ENCODE assay signal across 9 mouse cellular contexts in the genomic region with DNA sequence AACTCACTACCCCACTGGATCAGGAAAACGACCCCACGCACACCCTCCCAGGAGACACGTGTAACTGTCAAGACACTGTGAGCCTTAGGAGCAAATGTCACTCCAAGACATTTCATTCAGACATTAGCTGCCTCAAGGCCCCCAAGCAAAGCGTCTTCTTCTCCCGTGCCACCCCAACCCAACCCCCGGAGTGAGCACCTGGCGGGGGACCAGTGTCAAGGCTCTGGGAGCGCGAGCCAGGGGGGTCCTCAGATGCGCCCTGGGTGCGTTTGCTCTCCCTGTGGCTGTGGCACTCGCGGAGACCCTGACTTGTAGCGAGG. TPM values are rescaled to one million over a fixed set of nuclear protein-coding genes. Genes with fewer than 3 reads are reported as not detected.
DNase-seq lines count a peak whose midpoint lies in the region; ATAC-seq and TF ChIP-seq lines count a peak whose summit lies in the region.
"Had no signal": no experiment of that assay in that cellular context is flagged by ENCODE, and none has a peak within 500 bp of the region (broad histone marks: within the 10 kb centered on the region; RNA-seq: fewer than 3 reads in every experiment).

No protein-coding gene starts in this region.

- H3K9me3 ChIP-seq in lung, embryonic 16.5 days (ENCODE audit: control insufficient read depth, low read length) = no peaks in the 10 kb centered on the region
- no peaks in the 10 kb centered on the region for H3K9me3 ChIP-seq in hindbrain, embryonic 15.5 days
- H3K9me3 ChIP-seq in midbrain, embryonic 14.5 days (ENCODE audit: control insufficient read depth, low read length) = no peaks in the 10 kb centered on the region
- H3K9me3 ChIP-seq: megakaryocyte, embryonic 14.5 days had no signal

- TF ChIP-seq POLR2A in embryonic fibroblast, embryonic 13.5 days (IDR thresholded peaks at IDR 0.05; ENCODE audit: low read depth, low read length) = no peak

- peaks cover 38% of the 10 kb centered on the region for H3K4me1 ChIP-seq in lung, embryonic 16.5 days (replicated peaks; ENCODE audit: control insufficient read depth, insufficient read depth, low read length)
- peaks cover 11% of the 10 kb centered on the region for H3K4me1 ChIP-seq in embryonic fibroblast, embryonic 13.5 days (ENCODE audit: control insufficient read depth, insufficient read depth, low read length)
- H3K4me1 ChIP-seq in hindbrain, embryonic 15.5 days (replicated peaks) = peaks cover 25% of the 10 kb centered on the region
- peaks cover 12% of the 10 kb centered on the region for H3K4me1 ChIP-seq in midbrain, embryonic 14.5 days (ENCODE audit: control insufficient read depth, insufficient read depth, low read length)
- H3K4me1 ChIP-seq: megakaryocyte, embryonic 14.5 days had no signal

- H3K27ac ChIP-seq in lung, embryonic 16.5 days (ENCODE audit: low read length) = peak overlapping the region; percentile 89
- H3K27ac ChIP-seq in embryonic fibroblast, embryonic 13.5 days (ENCODE audit: insufficient read depth, low read length) = peak overlapping the region; percentile 82
- H3K27ac ChIP-seq in hindbrain, embryonic 15.5 days (replicated peaks) = peak overlapping the region; percentile 76
- peak overlapping the region; percentile 45; the same call in 1 of the 2 replicates for H3K27ac ChIP-seq in midbrain, embryonic 14.5 days (replicated peaks; ENCODE audit: low read depth, low read length)

- H3K4me2 ChIP-seq in lung, embryonic 16.5 days (ENCODE audit: low read depth, low read length) = peak overlapping the region; percentile 84
- peak overlapping the region; percentile 99 for H3K4me2 ChIP-seq in hindbrain, embryonic 15.5 days
- H3K4me2 ChIP-seq in midbrain, embryonic 14.5 days (ENCODE audit: low read length) = peak overlapping the region; percentile 99

- TF ChIP-seq CTCF in embryonic fibroblast, embryonic 13.5 days (IDR thresholded peaks at IDR 0.05; ENCODE audit: borderline replicate concordance, insufficient read depth, low read length) = no peak

- H3K9ac ChIP-seq in lung, embryonic 16.5 days (ENCODE audit: low read length) = peak overlapping the region; percentile 82
- peak overlapping the region; percentile 67 for H3K9ac ChIP-seq in hindbrain, embryonic 15.5 days
- peak overlapping the region; percentile 62 for H3K9ac ChIP-seq in midbrain, embryonic 14.5 days (replicated peaks; ENCODE audit: low read length)

- peak overlapping the region; percentile 75 for H3K4me3 ChIP-seq in lung, embryonic 16.5 days (ENCODE audit: low read length)
- H3K4me3 ChIP-seq in embryonic fibroblast, embryonic 13.5 days (ENCODE audit: insufficient read depth, low read length) = peak overlapping the region; percentile 97
- H3K4me3 ChIP-seq in hindbrain, embryonic 15.5 days = peak overlapping the region; percentile 75
- H3K4me3 ChIP-seq in midbrain, embryonic 14.5 days (replicated peaks; ENCODE audit: low read depth, low read length) = peak overlapping the region; percentile 63
- H3K4me3 ChIP-seq: megakaryocyte, embryonic 14.5 days had no signal

- H3K36me3 ChIP-seq in lung, embryonic 16.5 days (ENCODE audit: control insufficient read depth, insufficient read depth, low read length) = no peaks in the 10 kb centered on the region
- H3K36me3 ChIP-seq in hindbrain, embryonic 15.5 days = no peaks in the 10 kb centered on the region
- no peaks in the 10 kb centered on the region for H3K36me3 ChIP-seq in midbrain, embryonic 14.5 days (ENCODE audit: control insufficient read depth, insufficient read depth, low read length)

- under 1% methylated on average over 14 of the region's 14 CpGs for WGBS in lung, embryonic 16.5 days
- WGBS in hindbrain, embryonic 15.5 days = 0% methylated on average over 13 of the region's 14 CpGs
- WGBS in midbrain, embryonic 14.5 days = 0% methylated on average over 14 of the region's 14 CpGs

- no peak for ATAC-seq in lung, embryonic 16.5 days (ENCODE audit: low read depth)
- peak; percentile 13; the same call in 1 of the 2 replicates for ATAC-seq in hindbrain, embryonic 15.5 days (ENCODE audit: low FRiP score, low read depth)
- no peak for ATAC-seq in midbrain, embryonic 14.5 days (ENCODE audit: low FRiP score, low TSS enrichment)

- DNase-seq in lung, postnatal 14 days = no peak
- DNase-seq in midbrain, embryonic 14.5 days = peak; percentile 48
- no peak for DNase-seq in frontal cortex, postnatal 36 days (ENCODE audit: low spot score in 2 of 2)
- no peak for DNase-seq in cerebellum, postnatal 36 days
- DNase-seq in right cerebral cortex, adult 18-20 months = no peak

- no peaks in the 10 kb centered on the region for H3K27me3 ChIP-seq in lung, embryonic 16.5 days (ENCODE audit: control insufficient read depth, insufficient read depth, low read depth, low read length)
- peaks cover 7% of the 10 kb centered on the region; the same call in 1 of the 2 replicates for H3K27me3 ChIP-seq in hindbrain, embryonic 15.5 days
- H3K27me3 ChIP-seq in midbrain, embryonic 14.5 days (ENCODE audit: control insufficient read depth, insufficient read depth, low read length) = peaks cover 12% of the 10 kb centered on the region

RNA-seq across cellular contexts. Expression of a gene that starts 7.6 kb away (rescaled TPM):
- polyA plus RNA-seq in lung, embryonic 16.5 days (2015; fragmentation: Nextera tagmentation; extraction: Ambion mirVana) = 15.3 and 15.7 TPM in 2 replicates
- 76.7 and 104 TPM in 2 replicates for polyA plus RNA-seq in embryonic fibroblast, embryonic 13.5 days (2011; ENCODE audit: insufficient read length, low read depth, missing spikeins)
- 4.8 TPM in 2 replicates for polyA plus RNA-seq in hindbrain, embryonic 15.5 days (2015; fragmentation: Nextera tagmentation; extraction: Ambion mirVana)
- 0.76 and 3.4 TPM in 2 replicates for polyA plus RNA-seq in midbrain, embryonic 14.5 days (2014; fragmentation: Nextera tagmentation; extraction: Ambion mirVana)
